Mouse (Mus musculus) liver, embryonic 14.5 days (tissue): ENCODE measurements around the gene Skil. TPM values are rescaled to one million over a fixed set of nuclear protein-coding genes. Genes with fewer than 3 reads are reported as not detected.
A peak's percentile ranks its signal among the peaks of the same experiment; 100 is the strongest.

Experiments used
- ATAC-seq: fragments of 200-750 bp; cut with Nextera tagmentation; 2 replicates; pipeline ENCODE4 v1.8.0; 2017; ENCODE audit warnings: moderate number of reproducible peaks, mild to moderate bottlenecking, moderate library complexity; ENCODE audit not compliant: insufficient read depth
- DNase-seq, 3 experiments: peaks; one replicate each; pipeline ENCODE4 v3.0.0-alpha.2; 2012 to 2013; ENCODE audit warnings: low read depth in 3 of 3, low spot score in 3 of 3
- H3K27ac ChIP-seq: fragments of 300-500 bp; sonication (generic); 2 replicates; pipeline ENCODE4 v1.5.1; 2014; ENCODE audit warnings: moderate library complexity, mild to moderate bottlenecking, control low read depth, inconsistent platforms
- H3K27me3 ChIP-seq: fragments of 300-500 bp; sonication (generic); 2 replicates; pipeline ENCODE4 v1.6.1; 2014; ENCODE audit warnings: mild to moderate bottlenecking, low read length, moderate library complexity; ENCODE audit not compliant: control insufficient read depth, insufficient read depth
- H3K36me3 ChIP-seq: fragments of 300-500 bp; sonication (generic); replicated peaks from 2 replicates; pipeline ENCODE4 v1.6.1; 2014; ENCODE audit warnings: low read depth; ENCODE audit not compliant: control insufficient read depth, insufficient read depth
- H3K4me1 ChIP-seq, 2 experiments: fragments of 200-500 bp in 1 of 2; fragments of 300-500 bp in 1 of 2; sonication (generic) in 1 of 2; replicated peaks; 2 replicates each; pipeline ENCODE4 v1.6.1; 2012 to 2014; ENCODE audit warnings: antibody characterized with exemption in 1 of 2, inconsistent platforms in 1 of 2, low read length in 1 of 2; ENCODE audit not compliant: control insufficient read depth in 2 of 2, insufficient read depth in 2 of 2
- H3K4me2 ChIP-seq: fragments of 300-500 bp; sonication (generic); 2 replicates; pipeline ENCODE4 v1.6.1; 2014; ENCODE audit warnings: low read depth, mild to moderate bottlenecking, control low read depth, moderate library complexity
- H3K4me3 ChIP-seq, 2 experiments: fragments of 200-500 bp in 1 of 2; fragments of 300-500 bp in 1 of 2; sonication (generic) in 1 of 2; 2 replicates each; pipeline ENCODE4 v1.5.1; 2012 to 2014; ENCODE audit warnings: low read depth in 2 of 2, low read length in 2 of 2, mild to moderate bottlenecking in 2 of 2, control low read depth in 1 of 2, inconsistent platforms in 1 of 2, moderate library complexity in 1 of 2; ENCODE audit not compliant: insufficient read depth in 1 of 2
- H3K9ac ChIP-seq: fragments of 300-500 bp; sonication (generic); replicated peaks from 2 replicates; pipeline ENCODE4 v1.6.1; 2014; ENCODE audit warnings: mild to moderate bottlenecking, control low read depth, moderate library complexity
- H3K9me3 ChIP-seq: fragments of 300-500 bp; sonication (generic); 2 replicates; pipeline ENCODE4 v1.6.1; 2016; ENCODE audit warnings: low read length, mixed read lengths; ENCODE audit not compliant: control insufficient read depth
- CTCF ChIP-seq: IDR thresholded peaks from 2 replicates; pipeline ENCODE4 v1.5.1; 2016; ENCODE audit warnings: antibody characterized with exemption, low read depth, control low read depth
- EP300 ChIP-seq: IDR thresholded peaks from 2 replicates; pipeline ENCODE4 v1.6.1; 2016; ENCODE audit warnings: antibody characterized with exemption, low read depth
- WGBS: fragments of 180-500 bp; shearing (Covaris S2); extraction: QIAGEN DNeasy Blood & Tissue Kit; methylation state at CpG from one replicate; pipeline ENCODE4 v1.1.7; 2014; ENCODE audit not compliant: insufficient replicate concordance; 5-methylcytosine and 5-hydroxymethylcytosine counted together
- polyA plus RNA-seq, 2 experiments: library from polyadenylated mRNA; depleted of rRNA in 1 of 2; stranded (reverse) in 1 of 2; unstranded in 1 of 2; fragments of >200 nt; fragmentation: Nextera tagmentation in 1 of 2; extraction: Ambion mirVana in 1 of 2; gene quantifications; 2 replicates each; pipeline versions ENCODE4 v1.2.1 to v1.2.3; 2012 to 2014

The Skil gene
- polyA plus RNA-seq, 2 experiments, result 2.7 to 4.2 TPM

DNA sequence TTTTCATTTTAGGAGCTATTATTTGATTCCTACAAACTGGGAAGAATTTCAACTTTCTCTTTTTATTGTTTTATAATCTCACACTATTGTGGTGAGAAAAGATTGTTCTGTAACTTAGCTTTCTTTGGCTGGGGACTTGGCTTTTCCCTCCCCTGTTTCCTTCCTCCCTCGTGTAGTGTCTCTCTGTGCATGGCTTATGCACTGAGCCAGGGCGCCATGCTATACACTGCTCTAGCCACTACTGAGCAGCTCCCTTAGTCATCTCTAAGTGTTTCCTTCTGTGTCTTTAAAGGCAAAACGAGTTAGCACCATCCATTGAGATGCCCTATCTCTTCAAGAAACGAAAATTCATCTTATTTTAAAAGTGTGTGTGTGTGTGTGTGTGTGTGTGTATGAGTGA lies 31.4 kb downstream of the Skil start:
- 28% methylated on average over 4 of the region's 4 CpGs for WGBS
- TF ChIP-seq EP300 (no peak), CTCF (no peak)
- H3K4me3 ChIP-seq, result no peak overlapping the region
- H3K27ac ChIP-seq, result no peak overlapping the region
- H3K4me1 ChIP-seq, result no peaks in the 10 kb centered on the region; a peak in 1 of 4 replicates
- no peak for ATAC-seq
- H3K36me3 ChIP-seq, result no peaks in the 10 kb centered on the region; the same call in 1 of the 2 replicates
- H3K4me2 ChIP-seq, result no peak overlapping the region
- no peak overlapping the region for H3K9ac ChIP-seq
- no peaks in the 10 kb centered on the region for H3K9me3 ChIP-seq
- no peaks in the 10 kb centered on the region for H3K27me3 ChIP-seq
- no peak for DNase-seq

DNA sequence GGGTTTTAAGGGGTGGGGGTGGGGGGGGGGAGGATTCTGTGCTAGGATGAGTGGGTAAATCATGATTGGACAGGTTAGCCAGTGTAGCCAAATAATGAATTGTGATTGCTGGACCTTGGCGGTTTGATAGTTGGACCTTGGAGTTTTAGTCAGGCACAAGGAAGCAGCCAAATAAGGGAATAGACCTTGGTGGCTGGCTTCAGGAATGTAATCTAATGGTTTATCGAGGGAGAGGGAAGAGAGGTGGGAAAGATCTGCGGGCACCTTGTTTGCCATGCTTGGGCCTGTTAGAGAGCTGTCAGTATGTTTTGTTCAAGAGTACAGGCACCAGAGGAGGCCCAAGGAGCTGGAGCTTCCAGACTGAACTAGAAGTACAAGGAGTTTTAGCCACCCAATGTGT lies 32.0 kb downstream of the Skil start:
- Histone ChIP-seq H3K36me3 (no peaks in the 10 kb centered on the region), H3K4me2 (no peak overlapping the region), H3K4me1 (no peaks in the 10 kb centered on the region; a peak in 1 of 4 replicates), H3K9me3 (no peaks in the 10 kb centered on the region), H3K27me3 (no peaks in the 10 kb centered on the region), H3K9ac (no peak overlapping the region), H3K4me3 (no peak overlapping the region), H3K27ac (no peak overlapping the region)
- TF ChIP-seq EP300 (no peak), CTCF (no peak)
- DNase-seq (no peak), ATAC-seq (no peak)
- 69% methylated on average over 3 of the region's 3 CpGs for WGBS

DNA sequence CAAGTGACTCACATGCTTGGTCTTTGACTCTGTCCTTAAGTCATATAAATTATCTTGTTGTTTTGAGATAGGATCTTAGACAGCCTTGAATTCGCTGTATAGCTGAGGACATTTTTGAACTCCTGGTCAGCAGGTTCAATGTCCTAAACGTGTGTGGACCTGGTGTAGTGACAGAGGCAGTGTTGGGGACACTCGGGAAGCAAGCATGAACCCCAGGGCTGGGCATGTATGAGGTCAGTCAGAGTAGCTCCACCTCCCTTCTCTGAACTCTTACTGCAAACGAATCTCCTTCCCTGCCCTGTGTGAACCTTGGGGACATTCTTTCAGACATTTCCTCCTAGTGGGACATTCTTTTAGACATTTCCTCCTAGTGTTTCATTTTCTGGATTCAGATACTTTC lies 34.9 kb downstream of the Skil start:
- H3K4me2 ChIP-seq, result no peak overlapping the region
- no peak overlapping the region for H3K9ac ChIP-seq
- H3K4me3 ChIP-seq, result no peak overlapping the region
- no peaks in the 10 kb centered on the region for H3K36me3 ChIP-seq
- no peak for DNase-seq
- no peak for ATAC-seq
- H3K9me3 ChIP-seq, result no peaks in the 10 kb centered on the region
- peaks cover 15 to 17% of the 10 kb centered on the region in 2 experiments for H3K4me1 ChIP-seq
- WGBS, result 35% methylated on average over 4 of the region's 4 CpGs
- no peak overlapping the region for H3K27ac ChIP-seq
- TF ChIP-seq CTCF (no peak), EP300 (no peak)
- H3K27me3 ChIP-seq, result no peaks in the 10 kb centered on the region

GRCm38 (mm10) chr3:31133664-31134063 lies 38.8 kb downstream of the Skil start:
- no peak overlapping the region for H3K4me3 ChIP-seq
- no peak for DNase-seq
- peaks cover 19 to 30% of the 10 kb centered on the region in 2 experiments for H3K4me1 ChIP-seq
- H3K9ac ChIP-seq, result peak overlapping the region; percentile 23; the same call in 1 of the 2 replicates
- H3K4me2 ChIP-seq, result peak overlapping the region; percentile 51
- peak overlapping the region; percentile 50 for H3K27ac ChIP-seq
- TF ChIP-seq EP300, result no peak
- no peak for TF ChIP-seq CTCF
- no peaks in the 10 kb centered on the region for H3K27me3 ChIP-seq
- H3K9me3 ChIP-seq, result no peaks in the 10 kb centered on the region
- ATAC-seq, result peak; percentile 14; the same call in 1 of the 2 replicates
- no peaks in the 10 kb centered on the region for H3K36me3 ChIP-seq
- 2% methylated on average over 5 of the region's 5 CpGs for WGBS

DNA sequence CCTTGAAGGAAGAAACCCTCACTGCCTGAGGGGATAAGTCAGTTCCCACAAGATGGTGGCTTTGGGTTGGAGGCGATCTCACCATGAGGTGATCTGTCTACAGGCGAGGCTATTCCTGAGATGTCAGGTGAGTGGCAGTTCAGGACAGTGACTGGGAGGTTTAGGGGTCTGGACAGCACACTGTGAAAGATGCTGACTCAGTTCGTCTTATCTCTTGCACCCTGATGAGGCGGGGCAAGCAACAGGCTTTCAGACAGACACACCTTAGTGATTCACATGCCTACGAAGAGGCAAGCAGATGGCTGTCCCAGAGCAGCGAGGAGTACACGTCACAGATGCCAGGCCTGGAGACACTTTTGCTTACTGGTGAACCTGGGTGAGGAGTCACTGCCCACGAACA lies 39.4 kb downstream of the Skil start:
- Histone ChIP-seq H3K27ac (peak overlapping the region; percentile 50), H3K9me3 (no peaks in the 10 kb centered on the region), H3K4me2 (peak overlapping the region; percentile 51), H3K9ac (peak overlapping the region; percentile 23; the same call in 1 of the 2 replicates), H3K4me3 (peak overlapping the region; percentile 4 to 18; a peak in 2 of 4 replicates), H3K36me3 (no peaks in the 10 kb centered on the region), H3K27me3 (no peaks in the 10 kb centered on the region), H3K4me1 (peaks cover 19 to 30% of the 10 kb centered on the region in 2 experiments)
- WGBS, result 34% methylated on average over 8 of the region's 8 CpGs
- TF ChIP-seq EP300 (peak; percentile 68), CTCF (no peak)
- DNase-seq (peak; percentile 66 to 75 (median 68)), ATAC-seq (peak; percentile 97)
